Mouse (Mus musculus): ENCODE measurements around the gene Sbk1.
A peak's percentile ranks its signal among the peaks of the same experiment; 100 is the strongest.
"Not testable (repeated sequence)": the region's sequence is repeated elsewhere in the genome, so short reads cannot be mapped to it uniquely, and the experiment has no call there.

The Sbk1 gene

DNA sequence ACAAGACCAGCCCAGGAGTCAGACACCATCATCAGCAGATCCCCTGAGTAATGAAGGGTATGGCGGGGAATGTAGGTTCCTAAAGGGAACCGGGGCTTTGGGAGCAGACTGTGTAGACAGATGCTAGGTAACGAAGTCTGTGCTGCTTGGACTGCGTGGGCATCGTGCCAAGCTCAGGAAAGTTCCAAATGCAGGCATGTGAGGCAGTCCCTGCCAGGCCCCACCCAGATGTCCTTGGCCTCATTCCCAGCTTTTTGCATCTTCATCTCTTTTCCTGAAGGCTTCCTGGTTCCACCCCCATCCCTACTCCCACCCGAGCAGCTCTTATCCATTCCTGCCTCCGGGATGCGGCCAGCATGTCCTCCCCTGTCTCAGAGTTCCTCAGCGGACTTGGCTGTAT is 6.5 kb upstream of the Sbk1 start:
- DNase-seq: peak; percentile 84

DNA sequence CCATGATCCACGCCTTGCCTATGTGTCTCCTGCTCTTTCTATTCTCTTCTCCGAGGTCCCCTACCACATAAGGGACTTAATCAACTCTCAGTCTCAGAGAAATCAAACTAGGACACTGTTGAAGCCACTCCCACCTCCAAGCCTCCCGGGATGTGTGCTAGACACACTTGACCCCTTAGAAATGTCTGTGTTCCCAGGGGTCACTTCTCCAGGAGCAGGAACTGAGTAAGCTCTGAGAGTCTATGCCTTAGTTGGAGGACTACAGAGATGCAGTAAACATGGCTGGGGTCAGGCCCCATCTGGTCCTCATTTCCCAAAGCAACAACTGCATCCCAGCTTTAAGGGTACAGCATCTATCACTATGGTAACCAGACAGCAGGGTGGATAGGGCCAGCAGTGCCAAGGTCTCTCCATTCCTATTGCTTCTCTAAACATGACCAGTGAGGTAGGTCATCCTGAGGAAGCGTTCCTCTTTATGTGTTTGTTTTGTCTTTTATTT is 6.0 kb upstream of the Sbk1 start:
- no peak for DNase-seq

DNA sequence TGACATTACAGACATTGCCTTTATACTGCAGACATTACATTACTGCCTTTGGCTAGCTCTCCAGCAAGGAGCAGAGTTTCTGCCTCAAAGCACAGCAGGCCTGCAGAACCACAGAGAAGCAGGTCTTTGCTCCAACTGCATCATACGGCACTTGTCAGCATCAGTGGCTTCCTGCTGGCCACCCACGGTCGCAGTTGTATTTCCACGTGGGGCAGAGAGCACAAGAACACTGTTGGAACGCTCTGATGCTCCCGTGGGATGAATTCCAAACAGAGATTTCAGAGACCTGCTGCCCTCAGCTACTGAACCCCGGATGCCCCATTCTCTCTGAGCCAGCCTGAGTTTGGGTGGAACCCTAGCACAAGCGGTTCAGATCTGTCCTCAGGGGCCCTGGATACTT is 4.8 kb upstream of the Sbk1 start:
- DNase-seq: no peak

DNA sequence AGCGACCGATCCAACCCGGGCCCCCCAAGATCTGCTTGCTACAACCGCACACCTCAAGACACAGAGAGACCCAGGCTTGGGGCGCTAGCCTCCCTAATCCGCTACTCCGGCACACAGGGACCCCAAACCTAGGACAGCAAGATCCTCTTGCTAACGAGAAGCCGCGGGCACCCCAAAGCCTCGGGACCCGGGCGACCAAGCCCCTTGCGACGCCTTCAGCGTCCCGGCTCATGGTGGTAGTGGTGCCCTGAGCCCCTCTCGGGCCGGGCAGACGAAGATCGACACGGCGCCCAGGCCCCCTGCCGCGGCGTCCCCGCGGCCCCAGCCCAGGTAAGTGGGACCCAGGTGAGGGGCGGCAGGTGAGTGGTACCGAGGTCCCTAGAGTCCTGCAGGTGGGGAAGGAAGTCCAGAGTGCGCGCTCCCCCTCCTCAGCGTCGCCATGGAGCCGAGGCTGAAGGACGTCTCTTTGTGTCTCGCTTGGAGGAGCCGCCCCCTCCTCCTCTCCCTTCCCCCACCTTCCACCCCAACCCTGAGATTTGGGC is 422 bp downstream of the Sbk1 start:
- DNase-seq: no peak

DNA sequence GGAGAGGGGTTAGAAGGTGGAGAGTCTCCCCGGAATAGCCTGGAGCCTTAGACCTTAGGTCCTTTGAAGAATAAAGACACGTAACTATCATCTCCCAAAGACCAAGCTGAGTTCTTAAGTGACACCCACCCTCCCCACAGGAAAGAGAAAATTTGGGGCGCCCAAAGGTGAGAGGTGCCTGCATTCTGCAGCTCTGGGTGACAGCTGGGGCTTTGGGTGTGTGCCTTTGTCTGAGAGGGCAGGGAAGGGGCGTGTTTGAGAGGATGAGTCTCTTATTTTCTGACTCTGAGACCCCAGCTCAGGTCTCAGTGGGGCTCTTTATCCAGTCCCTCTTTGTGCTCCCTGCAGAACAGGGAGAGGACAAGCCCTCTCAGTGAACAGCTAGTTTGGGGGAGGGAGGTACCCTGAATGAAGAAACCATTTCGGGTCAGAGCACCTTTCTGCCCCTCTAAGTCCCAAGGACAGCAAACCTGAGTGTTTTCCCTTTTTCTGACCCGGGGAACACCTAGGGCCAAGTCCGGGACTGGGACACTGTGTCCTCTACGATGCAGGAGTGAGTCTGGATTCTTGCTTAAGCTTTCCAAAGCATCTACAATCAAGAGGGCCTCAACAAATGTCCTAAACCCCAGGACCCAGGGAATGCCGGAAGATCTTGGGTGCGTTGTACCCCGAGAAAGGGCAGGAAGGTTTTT is 1.1 kb downstream of the Sbk1 start:
- no peak for DNase-seq

DNA sequence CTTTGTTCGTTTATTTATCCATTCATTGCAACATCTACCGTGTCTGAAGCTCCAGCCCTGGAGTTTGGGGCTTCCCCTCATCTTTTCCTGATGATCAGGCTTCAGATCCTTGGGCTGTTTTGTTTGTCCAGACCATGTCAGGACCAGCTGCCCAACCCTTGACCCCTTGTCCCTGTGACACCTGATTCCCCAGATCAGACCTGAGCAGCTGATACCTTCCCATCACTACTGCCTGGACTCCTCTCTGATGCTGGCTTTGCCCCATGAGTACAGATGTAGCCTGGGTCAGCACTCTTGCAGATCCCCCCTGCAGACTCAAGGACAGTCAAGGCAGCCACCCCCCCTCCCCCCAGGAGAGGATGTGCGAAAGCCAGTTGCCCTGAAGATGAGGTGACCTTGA is 1.7 kb downstream of the Sbk1 start:
- DNase-seq: no peak

DNA sequence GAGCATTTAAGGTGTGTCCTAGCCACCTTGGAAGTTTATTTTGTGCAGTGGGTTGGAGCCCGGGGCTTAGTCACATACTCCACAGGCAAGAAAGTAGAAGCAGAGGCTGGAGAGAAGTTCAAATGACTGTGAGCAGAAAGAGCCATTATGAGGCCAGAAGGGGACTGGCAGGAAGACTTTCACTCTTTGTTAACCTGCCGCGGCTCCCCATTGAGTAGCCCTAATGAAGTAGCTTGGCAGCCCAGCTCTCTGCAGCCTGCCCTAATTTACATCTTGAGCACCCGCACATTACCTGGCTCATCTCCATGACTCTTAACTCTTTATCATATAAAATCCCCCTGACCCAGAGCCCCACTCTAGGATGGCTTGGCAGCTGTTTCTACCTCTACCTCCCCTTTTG is 2.2 kb downstream of the Sbk1 start:
- DNase-seq: no peak

DNA sequence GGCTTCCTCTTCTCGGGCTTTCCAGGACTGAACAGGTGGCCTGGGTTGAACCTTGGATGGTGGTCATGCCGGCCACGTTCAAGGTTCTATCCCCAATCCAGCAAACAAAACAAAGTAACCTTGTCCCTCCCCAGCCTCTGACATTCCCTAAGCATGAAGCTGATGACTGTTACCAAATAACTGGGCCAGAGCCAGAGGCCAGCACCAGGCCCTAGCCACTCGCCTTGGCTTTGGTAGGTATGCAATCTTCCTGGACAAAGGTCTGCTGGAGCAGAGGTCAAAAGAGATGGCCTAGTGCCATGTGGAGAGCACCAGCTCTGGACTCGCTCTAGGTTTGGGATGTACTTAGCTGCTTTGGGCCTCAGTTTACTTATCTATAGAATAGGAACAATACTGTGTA is 3.3 kb downstream of the Sbk1 start:
- DNase-seq: no peak

DNA sequence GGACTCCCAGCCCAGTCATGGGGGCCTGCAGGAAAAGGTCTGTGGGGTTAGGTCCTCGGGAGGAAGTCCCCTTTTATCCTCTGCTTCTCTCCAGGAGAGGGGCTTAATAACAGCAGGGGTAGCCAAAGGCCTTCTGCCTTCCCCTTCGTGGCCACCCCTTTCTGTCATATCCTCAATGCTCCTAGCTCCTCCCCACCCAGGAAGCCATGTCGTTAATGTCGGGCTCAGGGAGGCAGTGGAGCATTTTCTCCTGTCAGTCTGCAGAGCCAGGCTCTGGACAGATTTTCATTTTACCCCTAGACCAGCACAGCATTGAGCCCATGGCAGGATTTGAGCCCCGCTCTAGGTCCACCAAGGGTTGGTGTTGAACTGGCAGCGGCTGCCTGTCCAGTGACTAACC is 3.9 kb downstream of the Sbk1 start:
- no peak for DNase-seq

DNA sequence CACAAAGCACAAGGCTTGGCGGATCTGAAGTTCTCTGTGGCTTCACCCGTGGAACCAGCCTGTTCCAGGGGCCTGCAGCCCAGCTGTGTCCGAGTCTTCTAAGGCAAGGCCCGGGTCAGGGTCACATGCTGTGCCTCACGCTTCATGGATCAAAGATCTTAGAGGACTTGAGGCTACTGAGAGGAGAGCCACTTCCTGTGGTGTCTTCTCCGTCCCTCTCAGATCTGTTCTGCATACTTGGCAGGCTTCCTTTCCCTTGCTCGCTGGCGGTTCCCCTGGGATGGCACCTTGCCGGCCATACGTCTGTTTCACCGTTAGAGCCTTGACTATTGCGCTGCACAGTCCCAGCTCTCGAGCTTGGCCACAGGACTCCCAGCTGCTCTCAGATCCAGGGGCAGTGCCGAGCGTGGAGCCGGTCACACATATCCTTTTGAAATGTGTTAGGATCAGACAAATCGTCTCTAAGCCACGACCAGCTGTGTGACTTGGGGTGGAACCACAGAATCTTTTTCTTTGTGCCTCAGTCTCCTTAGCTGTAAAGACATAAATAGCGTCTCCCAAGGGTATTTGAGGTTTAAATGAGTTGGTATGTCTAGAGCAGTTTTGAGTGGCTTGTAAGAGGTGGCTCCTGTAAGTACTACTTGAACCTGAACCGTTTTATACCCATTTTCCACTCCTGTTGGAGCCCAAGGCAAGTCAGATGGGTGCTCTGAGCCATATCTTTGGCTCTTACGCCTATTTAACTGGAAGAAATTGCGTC is 5.3 kb downstream of the Sbk1 start:
- no peak for DNase-seq

DNA sequence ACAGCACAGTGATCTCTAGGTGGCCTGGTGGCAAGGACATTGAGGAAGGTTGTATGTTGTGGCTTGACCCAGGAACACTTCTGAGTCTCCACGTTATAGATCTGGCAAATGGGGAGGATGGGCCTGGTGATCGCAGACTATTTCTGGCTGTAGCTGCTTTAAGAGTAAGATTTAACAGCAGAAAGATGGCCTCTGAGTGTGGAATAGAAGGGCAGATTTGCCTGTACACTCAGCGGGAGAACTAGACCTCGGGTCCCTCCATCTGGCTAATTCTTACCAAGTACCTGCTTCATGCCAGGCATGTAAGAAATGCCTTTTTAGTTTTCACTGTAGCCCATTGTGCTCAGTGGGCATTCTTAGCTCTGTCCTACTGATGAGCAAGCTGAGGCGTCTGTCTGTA is 6.4 kb downstream of the Sbk1 start:
- no peak for DNase-seq

DNA sequence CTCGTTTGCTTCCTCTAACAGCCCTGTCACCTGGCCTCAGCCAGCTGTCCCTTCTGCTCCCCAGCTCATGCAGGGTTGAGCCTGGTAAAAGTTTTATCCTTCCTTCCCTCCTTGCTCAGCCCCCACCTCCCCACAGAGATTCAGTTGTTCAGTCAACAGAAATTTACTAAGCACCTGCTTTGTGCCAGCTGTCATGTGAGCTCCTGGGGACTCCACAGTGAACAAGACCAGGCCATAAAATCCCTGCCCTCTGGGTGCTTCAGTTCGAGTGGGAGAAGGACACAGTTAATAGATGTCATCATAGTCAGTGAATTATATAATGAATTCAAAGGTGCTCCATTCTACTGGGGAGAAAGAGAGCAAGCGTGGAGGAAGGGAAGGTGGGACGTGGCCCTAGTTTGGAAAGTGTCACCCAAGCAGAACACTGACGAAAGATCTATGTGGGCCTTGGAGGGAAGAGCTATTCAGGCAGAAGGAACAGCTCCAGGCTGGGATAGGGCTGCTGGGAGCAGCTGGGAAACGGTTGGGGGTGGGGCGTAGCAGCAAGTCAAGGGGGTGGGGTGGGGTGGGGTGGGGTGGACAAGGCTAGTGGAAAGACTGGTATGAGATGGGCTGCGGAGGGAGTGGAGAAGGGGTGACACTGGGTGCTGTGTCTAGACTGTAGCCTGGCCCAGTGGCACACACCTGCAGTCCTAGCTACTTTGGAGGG is 7.5 kb downstream of the Sbk1 start:
- DNase-seq: no peak

DNA sequence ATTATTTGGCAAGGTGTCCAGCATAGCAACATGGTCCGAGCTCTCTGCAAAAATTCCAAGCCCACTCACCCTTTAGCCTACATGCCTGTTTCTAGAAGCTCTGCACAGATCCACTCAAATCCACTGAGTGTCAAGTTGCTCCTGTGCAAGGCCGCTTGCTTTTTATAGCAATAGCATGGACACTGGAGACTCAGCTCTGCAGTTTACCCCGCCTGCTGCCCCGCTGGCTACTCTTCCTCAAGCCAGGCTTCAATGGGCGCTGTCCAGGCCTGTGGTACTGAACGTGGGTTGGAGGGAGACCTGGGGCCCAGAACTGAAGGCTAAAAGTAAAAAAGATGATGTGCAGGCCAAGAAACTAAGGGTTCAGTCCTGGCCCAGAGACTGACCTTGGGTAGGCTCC is 8.3 kb downstream of the Sbk1 start:
- no peak for DNase-seq

DNA sequence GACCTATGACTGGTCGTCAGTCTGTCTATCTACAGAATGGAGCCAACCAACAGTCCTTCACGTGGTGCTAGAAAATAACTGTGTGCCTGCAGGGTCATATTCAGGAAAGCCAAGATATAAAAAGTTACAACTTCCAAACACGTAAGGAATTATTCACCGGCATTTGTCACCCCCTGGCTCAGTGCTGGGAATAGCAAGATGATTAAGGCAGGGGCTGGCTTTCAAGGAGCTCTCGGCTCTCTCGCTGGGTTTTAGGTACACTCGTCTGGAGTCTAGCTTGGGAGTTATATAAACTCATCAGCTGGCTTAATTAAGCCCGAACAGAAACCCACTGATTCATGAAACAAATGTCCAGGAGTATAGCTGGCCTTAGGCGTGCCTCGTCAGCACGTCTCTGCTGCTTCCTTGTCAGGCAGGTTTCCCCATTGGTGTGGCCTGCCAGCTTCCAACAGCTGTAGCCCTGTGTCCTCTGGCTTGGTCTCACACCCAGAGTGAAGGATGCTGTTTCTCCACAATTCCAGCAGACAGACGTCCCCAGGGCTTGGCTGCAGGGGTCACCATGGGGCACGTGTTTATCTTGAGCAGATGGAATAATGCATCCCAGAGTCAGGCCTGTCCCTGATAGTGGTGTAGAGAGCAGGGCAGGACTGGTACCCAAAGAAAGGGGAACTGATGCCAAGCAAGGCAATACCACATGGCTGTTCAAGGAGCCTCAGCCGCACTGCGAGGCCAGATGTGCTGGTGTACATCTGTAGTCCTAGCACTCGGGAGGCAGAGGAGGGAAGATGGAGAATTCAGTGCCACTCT is 9.7 kb downstream of the Sbk1 start:
- DNase-seq: no peak

DNA sequence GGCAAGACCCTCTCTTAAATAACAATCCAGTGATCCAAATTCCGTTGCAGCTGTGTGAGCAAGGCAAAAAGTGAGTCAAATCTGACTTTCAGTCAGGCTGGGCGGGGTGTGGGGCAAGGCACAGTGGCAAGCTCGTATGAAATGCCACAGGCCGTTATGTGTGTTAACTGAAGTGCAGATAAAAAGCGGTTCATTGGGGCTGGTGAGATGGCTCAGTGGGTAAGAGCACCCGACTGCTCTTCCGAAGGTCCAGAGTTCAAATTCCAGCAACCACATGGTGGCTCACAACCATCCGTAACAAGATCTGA is 10.2 kb downstream of the Sbk1 start:
- not testable (repeated sequence) for DNase-seq

DNA sequence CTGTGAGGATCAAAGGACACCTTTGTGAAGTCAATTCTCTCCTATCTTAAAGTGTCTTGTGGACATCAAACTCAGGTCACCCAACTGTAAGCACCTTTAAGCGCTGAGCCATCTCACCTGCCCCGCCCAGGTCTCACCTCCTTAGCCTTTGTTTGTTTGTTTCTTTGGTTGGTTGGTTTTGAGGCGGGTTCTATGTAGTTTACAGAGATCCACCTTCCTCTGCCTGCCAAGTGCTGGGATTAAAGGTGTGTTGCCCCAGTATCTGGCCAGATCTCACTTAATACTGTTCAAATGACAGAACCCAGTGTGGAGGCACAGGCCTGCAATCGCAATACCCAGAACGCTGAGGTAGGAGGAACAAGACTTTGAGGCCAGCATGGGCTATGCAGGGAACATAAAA is 11.6 kb downstream of the Sbk1 start:
- no peak for DNase-seq

DNA sequence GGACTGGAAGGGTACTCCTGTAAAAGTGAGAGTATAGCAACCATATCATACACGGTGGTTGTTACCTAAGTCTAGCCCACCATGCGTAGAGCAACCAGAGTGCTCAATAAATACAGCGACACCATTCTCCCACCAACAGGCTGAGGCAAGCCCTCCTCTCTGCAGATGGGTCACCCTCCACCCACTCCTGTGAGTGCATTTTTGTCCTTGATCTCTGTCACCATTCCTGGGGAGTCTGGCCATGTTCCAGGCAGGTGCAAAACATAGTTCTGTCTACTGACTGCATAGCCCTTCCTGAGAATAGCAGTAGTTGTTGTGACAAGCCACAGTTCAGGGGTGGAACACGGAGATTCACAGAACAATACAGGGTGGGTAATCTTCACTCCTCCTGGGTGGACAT is 12.0 kb downstream of the Sbk1 start:
- DNase-seq: no peak

DNA sequence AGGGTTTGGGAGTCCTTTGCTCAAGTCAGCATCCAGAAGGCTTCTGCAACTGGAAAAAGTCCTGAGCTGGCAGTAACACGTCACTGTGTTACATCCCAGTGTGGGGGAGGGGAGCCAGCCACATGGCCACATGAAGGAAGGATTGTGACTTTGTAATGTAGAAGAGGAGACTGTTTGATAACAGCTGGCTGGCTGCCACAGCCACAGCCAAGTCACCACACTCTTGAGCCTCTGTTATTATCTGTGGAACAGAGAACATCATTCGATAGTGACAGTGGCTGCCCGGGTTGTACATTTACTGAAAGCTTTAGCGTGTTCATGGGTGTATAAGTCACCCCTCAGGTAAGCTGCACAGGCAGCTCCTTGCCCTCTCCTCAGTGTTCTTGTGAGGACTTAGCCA is 12.4 kb downstream of the Sbk1 start:
- DNase-seq: peak; percentile 60

DNA sequence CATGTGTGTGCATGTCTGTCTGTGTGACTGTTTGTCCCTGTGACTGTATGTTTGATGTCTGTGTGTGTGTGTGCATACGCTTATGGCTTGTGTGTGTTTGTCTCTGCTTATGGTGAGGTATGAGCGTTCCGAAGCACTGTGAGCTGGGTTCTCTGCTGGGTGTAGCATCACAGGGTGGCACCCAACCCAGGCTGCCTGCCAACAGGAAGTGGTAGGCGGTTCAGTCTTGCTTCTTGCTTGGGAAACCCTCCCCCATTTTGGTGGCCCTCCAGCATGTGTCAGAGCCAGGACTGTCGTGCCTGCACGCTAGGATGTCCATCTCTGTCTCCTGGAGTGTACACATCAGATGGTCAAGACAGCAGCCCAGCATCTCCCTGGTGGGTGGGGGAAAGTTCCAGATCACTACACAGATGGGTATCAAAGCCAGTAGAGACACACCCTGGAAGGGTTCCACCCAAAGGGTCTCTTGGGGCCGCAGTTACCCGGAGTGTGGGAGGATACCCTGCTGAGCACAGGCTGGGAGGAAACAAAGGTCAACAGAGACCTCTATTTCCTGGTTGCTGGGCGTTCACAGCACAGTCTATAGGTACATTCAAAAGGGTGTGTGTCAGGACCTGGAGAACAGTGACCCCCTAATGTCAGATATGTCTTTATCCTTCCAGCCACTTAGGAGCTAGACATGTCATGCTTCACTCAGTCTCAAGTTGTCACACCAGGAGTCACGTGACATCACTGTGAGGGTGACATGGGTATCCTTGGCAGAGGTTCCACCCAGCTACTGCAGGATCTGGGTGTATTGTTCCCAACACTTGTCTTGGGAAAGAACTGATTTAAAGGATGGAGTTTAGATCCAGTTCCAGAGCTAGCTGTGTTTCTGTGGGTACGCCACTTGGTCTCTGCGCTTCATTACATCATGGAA is 13.1 kb downstream of the Sbk1 start:
- DNase-seq: peak; percentile 95

DNA sequence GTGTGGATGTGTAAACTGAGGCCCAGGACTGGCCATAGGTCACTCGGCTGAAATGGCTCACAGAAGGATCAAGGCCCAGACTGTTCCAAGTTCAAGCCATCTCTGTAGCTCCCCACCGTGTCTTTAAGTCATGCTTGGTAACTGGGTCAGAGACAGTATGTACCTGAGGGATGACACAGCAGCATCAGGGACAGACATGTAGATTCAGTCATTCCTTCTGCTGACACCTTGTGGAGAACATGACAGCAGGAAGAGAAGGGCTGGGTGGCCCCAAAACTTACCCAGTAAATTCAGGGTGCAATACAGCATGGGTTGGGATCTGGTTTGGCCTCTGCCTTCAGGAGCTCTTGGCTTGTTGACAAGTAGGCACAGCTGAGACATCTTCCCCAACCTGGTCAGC is 13.9 kb downstream of the Sbk1 start:
- no peak for DNase-seq

DNA sequence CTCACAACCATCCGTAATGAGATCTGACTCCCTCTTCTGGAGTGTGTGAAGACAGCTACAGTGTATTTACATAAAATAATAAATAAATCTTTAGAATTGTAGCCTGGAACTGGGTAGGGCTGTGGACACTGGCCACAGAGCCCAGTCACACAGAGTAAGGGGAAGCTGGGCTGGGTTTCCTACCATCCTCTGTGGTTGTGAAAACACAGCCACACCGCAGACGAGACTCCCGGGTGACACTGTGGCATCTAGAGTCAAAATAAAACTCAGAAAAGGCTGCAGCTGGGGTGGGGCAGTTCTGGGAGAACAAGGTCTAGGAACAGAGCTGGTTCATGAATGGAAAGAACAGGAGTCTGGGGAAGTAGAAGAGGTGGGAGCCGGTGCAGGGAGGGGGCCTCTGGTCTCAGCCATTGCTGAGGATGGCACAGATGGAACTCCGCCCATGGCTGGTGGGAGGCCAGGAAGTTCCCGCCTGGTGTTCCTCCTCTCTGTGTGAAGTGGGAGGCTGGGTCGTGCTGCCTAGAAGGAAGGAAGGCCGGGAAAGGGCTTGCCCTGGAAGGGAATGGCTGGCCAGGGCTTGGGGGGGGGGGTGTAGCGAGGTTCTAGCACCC is 15.2 kb downstream of the Sbk1 start:
- peak; percentile 82 for DNase-seq

Measured in lung, postnatal 36 days (tissue).